Mouse (Mus musculus) thymus, adult 2 months (tissue): ENCODE measurements around the gene Cadm3. TPM values are rescaled to one million over a fixed set of nuclear protein-coding genes. Genes with fewer than 3 reads are reported as not detected.

Source experiments
- DNase-seq: peaks from one replicate; pipeline ENCODE4 v3.0.0; 2021
- H3K27ac ChIP-seq: fragments of 200-500 bp; 2 replicates; pipeline ENCODE4 v1.5.1; 2012; ENCODE audit warnings: low read length, control low read depth; ENCODE audit not compliant: control insufficient read depth, insufficient read depth
- H3K27me3 ChIP-seq: fragments of 200-500 bp; 2 replicates; pipeline ENCODE4 v1.6.1; 2012; ENCODE audit warnings: mild to moderate bottlenecking, low read length, moderate library complexity, mixed read lengths; ENCODE audit not compliant: control insufficient read depth, insufficient read depth
- H3K36me3 ChIP-seq: fragments of 200-500 bp; 2 replicates; pipeline ENCODE4 v1.6.1; 2012; ENCODE audit warnings: mild to moderate bottlenecking, low read length, moderate library complexity; ENCODE audit not compliant: control insufficient read depth, insufficient read depth
- H3K4me1 ChIP-seq: fragments of 200-500 bp; replicated peaks from 2 replicates; pipeline ENCODE4 v1.6.1; 2012; ENCODE audit warnings: low read length; ENCODE audit not compliant: control insufficient read depth, insufficient read depth
- H3K4me3 ChIP-seq: fragments of 200-500 bp; 2 replicates; pipeline ENCODE4 v1.5.1; 2012; ENCODE audit warnings: mild to moderate bottlenecking, low read length, control low read depth, moderate library complexity; ENCODE audit not compliant: control insufficient read depth, insufficient read depth
- CTCF ChIP-seq: fragments of 200-500 bp; IDR thresholded peaks from 2 replicates; pipeline ENCODE4 v1.5.1; 2012; ENCODE audit warnings: mild to moderate bottlenecking, control low read depth, low read length, moderate library complexity, borderline replicate concordance; ENCODE audit not compliant: control insufficient read depth, poor library complexity, insufficient read depth; ENCODE audit errors: extremely low read depth
- POLR2A ChIP-seq: fragments of 200-500 bp; IDR thresholded peaks from 2 replicates; pipeline ENCODE4 v1.6.1; 2012; ENCODE audit warnings: mild to moderate bottlenecking, low read length, control low read depth, moderate library complexity; ENCODE audit not compliant: control insufficient read depth, poor library complexity, insufficient read depth; ENCODE audit errors: extremely low read depth
- WGBS: fragments of 180-500 bp; shearing (Covaris S2); methylation state at CpG from one replicate; pipeline ENCODE4 v1.1.7; 2018; 5-methylcytosine and 5-hydroxymethylcytosine counted together
- polyA plus RNA-seq: library from polyadenylated mRNA; depleted of rRNA; stranded (reverse); fragments of >200 nt; gene quantifications from 2 replicates; pipeline ENCODE4 v1.2.3, GENCODE M21; 2012

Cadm3 gene
- polyA plus RNA-seq, 1 experiment = 6.8 TPM

DNA sequence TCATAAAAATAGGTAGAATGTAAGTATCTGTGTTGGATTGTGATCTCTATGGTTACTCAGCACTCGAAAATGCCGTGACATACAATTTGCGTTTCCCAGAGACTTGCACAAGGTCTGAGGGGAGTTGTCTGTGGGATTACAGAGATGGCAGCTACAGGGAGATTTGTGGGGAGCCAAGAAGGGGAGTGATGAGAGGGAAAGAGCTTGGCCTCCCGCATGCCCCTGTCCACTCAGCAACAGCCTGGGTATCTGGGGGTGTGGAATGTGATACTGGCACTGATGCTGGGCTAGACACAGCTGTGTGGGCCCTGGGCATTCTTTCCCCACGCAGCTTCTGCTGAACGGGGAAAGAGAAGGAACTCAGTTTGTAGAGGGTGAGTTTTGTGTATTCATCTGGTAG lies 3.0 kb upstream of the Cadm3 start:
- WGBS = 70% methylated on average over 6 of the region's 6 CpGs
- H3K36me3 ChIP-seq = no peaks in the 10 kb centered on the region
- H3K4me3 ChIP-seq = no peak overlapping the region
- TF ChIP-seq CTCF (no peak), POLR2A (no peak)
- H3K27ac ChIP-seq = no peak overlapping the region
- H3K4me1 ChIP-seq = no peaks in the 10 kb centered on the region
- H3K27me3 ChIP-seq = peaks cover 2% of the 10 kb centered on the region; the same call in 1 of the 2 replicates
- DNase-seq = no peak

DNA sequence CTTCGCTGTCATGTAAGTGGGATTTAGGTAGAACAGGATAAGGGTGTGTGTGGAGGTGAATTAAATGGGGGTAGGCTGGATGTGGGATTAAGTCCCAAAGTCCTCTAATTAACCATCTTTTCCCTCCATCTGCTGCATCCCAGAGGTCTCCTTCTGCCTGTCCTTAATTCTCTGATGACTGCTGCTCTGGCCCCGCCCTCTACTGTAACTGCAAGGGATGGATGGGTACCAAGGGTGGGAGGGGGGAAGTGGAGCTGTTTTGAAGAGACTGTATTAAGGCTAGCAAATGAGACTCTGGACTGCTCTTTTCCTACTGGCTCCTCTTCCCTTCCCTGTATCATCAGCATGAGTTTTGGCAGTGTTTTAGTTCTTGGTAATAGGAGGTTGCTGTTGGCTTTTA lies 2.1 kb upstream of the Cadm3 start:
- Histone ChIP-seq H3K27ac (no peak overlapping the region), H3K27me3 (peaks cover 2% of the 10 kb centered on the region; the same call in 1 of the 2 replicates), H3K36me3 (no peaks in the 10 kb centered on the region), H3K4me1 (no peaks in the 10 kb centered on the region), H3K4me3 (no peak overlapping the region)
- 66% methylated on average over 2 of the region's 2 CpGs for WGBS
- TF ChIP-seq CTCF (no peak), POLR2A (no peak)
- DNase-seq = no peak

GRCm38 (mm10) chr1:173366701-173367355 lies 667 bp downstream of the Cadm3 start:
- H3K27me3 ChIP-seq = peaks cover 2% of the 10 kb centered on the region; the same call in 1 of the 2 replicates

GRCm38 (mm10) chr1:173365970-173366409 lies 1.5 kb downstream of the Cadm3 start:
- WGBS = under 1% methylated on average over 13 of the region's 13 CpGs
- Histone ChIP-seq H3K36me3 (no peaks in the 10 kb centered on the region), H3K27me3 (peaks cover 2% of the 10 kb centered on the region; the same call in 1 of the 2 replicates), H3K4me3 (no peak overlapping the region), H3K27ac (no peak overlapping the region), H3K4me1 (no peaks in the 10 kb centered on the region)
- DNase-seq = no peak
- TF ChIP-seq CTCF = no peak
- TF ChIP-seq POLR2A = no peak

More at GRCm38 (mm10) chr1:173366701-173367355, 667 bp downstream of the Cadm3 start:
- WGBS = 3% methylated on average over 31 of the region's 31 CpGs
- Histone ChIP-seq H3K27ac (no peak overlapping the region), H3K4me3 (no peak overlapping the region), H3K4me1 (no peaks in the 10 kb centered on the region), H3K36me3 (no peaks in the 10 kb centered on the region)
- DNase-seq = no peak
- TF ChIP-seq POLR2A (no peak), CTCF (no peak)

DNA sequence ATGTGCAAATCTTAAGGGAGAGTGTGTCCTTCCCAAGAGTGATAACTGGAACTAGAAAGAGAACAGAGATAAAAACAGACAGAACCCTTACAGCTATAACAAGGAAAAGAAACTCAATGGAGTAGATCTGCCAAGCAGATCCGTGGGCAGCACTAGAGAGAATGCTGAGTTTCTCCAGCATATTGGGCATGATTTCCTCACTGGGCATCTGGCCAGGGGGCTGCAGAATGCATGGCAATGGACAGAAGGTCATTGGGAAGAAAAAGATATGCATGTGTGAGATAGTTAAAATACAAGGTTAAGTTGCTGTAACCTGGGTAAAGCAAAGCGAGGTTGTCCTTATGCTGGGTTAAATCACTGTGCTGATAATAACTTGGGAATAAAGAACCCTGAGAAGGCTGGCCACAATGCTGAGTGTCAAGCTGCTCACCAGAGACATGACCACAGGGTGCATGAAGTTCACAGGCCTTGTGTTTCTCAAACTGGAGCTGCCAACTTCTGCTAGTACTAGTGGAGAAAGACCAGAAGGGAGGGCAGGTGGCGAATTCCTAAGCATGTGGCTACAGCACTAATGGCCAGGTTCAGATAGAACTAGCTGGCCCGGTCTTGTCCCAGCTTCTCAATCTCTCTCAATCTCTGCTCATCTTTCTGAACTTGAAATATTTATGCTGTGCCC lies 3.2 kb downstream of the Cadm3 start:
- no peaks in the 10 kb centered on the region for H3K36me3 ChIP-seq
- no peak overlapping the region for H3K4me3 ChIP-seq
- no peak for TF ChIP-seq POLR2A
- no peak for TF ChIP-seq CTCF
- no peak overlapping the region for H3K27ac ChIP-seq
- no peak for DNase-seq
- WGBS = 87% methylated on average over 4 of the region's 4 CpGs
- H3K4me1 ChIP-seq = no peaks in the 10 kb centered on the region
- H3K27me3 ChIP-seq = peaks cover 2% of the 10 kb centered on the region; the same call in 1 of the 2 replicates

DNA sequence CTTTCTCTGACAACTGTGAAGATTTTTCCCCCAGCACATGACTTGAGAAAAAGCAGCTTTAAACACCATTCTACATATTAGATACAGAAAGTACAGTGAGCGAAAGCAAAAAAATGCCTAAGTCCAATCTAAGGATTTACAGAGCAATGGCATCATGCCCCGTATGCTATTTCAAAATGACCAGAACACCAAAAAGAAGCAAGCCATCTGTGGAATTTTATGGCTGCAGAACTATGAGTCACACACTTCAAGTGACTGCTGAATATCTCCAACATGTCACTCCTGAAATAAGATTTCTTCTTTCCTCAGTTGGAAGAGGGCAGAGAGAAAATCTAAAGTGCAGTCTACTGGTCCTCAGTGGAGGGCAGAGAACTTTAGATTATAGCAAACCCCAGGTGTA lies 4.1 kb downstream of the Cadm3 start:
- peaks cover 2% of the 10 kb centered on the region; the same call in 1 of the 2 replicates for H3K27me3 ChIP-seq
- DNase-seq = no peak
- H3K4me1 ChIP-seq = no peaks in the 10 kb centered on the region
- H3K27ac ChIP-seq = no peak overlapping the region
- WGBS = 92% methylated on average over 2 of the region's 2 CpGs
- H3K36me3 ChIP-seq = no peaks in the 10 kb centered on the region
- no peak overlapping the region for H3K4me3 ChIP-seq
- TF ChIP-seq CTCF (no peak), POLR2A (no peak)

- TF ChIP-seq POLR2A = no peak
- no peak for TF ChIP-seq CTCF
- 26% methylated on average over 6 of the region's 6 CpGs for WGBS
- Histone ChIP-seq H3K4me3 (no peak overlapping the region), H3K36me3 (no peaks in the 10 kb centered on the region), H3K4me1 (no peaks in the 10 kb centered on the region), H3K27me3 (peaks cover 2% of the 10 kb centered on the region; the same call in 1 of the 2 replicates), H3K27ac (no peak overlapping the region)
- DNase-seq = peak; percentile 11
Measured at GRCm38 (mm10) chr1:173361651-173362050, 5.8 kb downstream of the Cadm3 start.
